Mouse (Mus musculus) MEL (cell line): ENCODE measurements around the gene Cetn3. TPM values are rescaled to one million over a fixed set of nuclear protein-coding genes. Genes with fewer than 3 reads are reported as not detected.

ENCODE experiments used
- DNase-seq: peaks from one replicate; pipeline ENCODE4 v3.0.0; 2011; ENCODE audit warnings: low read depth, low spot score
- H3K27ac ChIP-seq: 2 replicates; pipeline ENCODE4 v1.5.1; 2012; ENCODE audit warnings: low read depth, mild to moderate bottlenecking, control low read depth, low read length, moderate library complexity; ENCODE audit not compliant: control insufficient read depth
- H3K27me3 ChIP-seq, 2 experiments: fragments of 150-350 bp in 1 of 2; sonication (generic) in 1 of 2; 2 replicates each; pipeline ENCODE4 v1.6.1; 2012; ENCODE audit warnings: low read length in 2 of 2, mild to moderate bottlenecking in 2 of 2, improper control_type of control experiment in 1 of 2, moderate library complexity in 1 of 2; ENCODE audit not compliant: insufficient read depth in 2 of 2, control insufficient read depth in 1 of 2
- H3K36me3 ChIP-seq, 2 experiments: 2 replicates each; pipeline ENCODE4 v1.6.1; 2012 to 2014; ENCODE audit warnings: low read length in 2 of 2, improper control_type of control experiment in 1 of 2, inconsistent platforms in 1 of 2, mild to moderate bottlenecking in 1 of 2; ENCODE audit not compliant: insufficient read depth in 2 of 2, control insufficient read depth in 1 of 2
- H3K4me1 ChIP-seq, 2 experiments: fragments of 150-350 bp in 1 of 2; sonication (generic) in 1 of 2; 2 replicates each; pipeline ENCODE4 v1.6.1; 2012; ENCODE audit warnings: low read length in 2 of 2, improper control_type of control experiment in 1 of 2, mild to moderate bottlenecking in 1 of 2; ENCODE audit not compliant: insufficient read depth in 2 of 2, control insufficient read depth in 1 of 2
- H3K4me3 ChIP-seq, 2 experiments: fragments of 150-350 bp in 1 of 2; sonication (generic) in 1 of 2; 2 replicates each; pipeline ENCODE4 v1.5.1; 2012; ENCODE audit warnings: low read depth in 2 of 2, low read length in 2 of 2, mild to moderate bottlenecking in 2 of 2, moderate library complexity in 2 of 2, control low read depth in 1 of 2, improper control_type of control experiment in 1 of 2; ENCODE audit not compliant: control insufficient read depth in 1 of 2, insufficient read depth in 1 of 2
- H3K79me2 ChIP-seq: 2 replicates; pipeline ENCODE4 v1.6.1; 2012; ENCODE audit warnings: mild to moderate bottlenecking, low read length, moderate library complexity; ENCODE audit not compliant: control insufficient read depth, poor library complexity, insufficient read depth
- H3K9ac ChIP-seq: 2 replicates; pipeline ENCODE4 v1.6.1; 2012; ENCODE audit warnings: low read depth, mild to moderate bottlenecking, control low read depth, low read length, moderate library complexity; ENCODE audit not compliant: control insufficient read depth, poor library complexity, severe bottlenecking
- H3K9me3 ChIP-seq: fragments of 150-350 bp; sonication (generic); replicated peaks from 2 replicates; pipeline ENCODE4 v1.6.1; 2012; ENCODE audit warnings: mild to moderate bottlenecking, low read length, improper control_type of control experiment, moderate library complexity; ENCODE audit not compliant: insufficient read depth
- BHLHE40 ChIP-seq: IDR thresholded peaks from 2 replicates; pipeline ENCODE4 v1.6.1; 2012; ENCODE audit warnings: low read depth, mild to moderate bottlenecking, inconsistent platforms, low read length, improper control_type of control experiment, borderline replicate concordance
- CTCF ChIP-seq, 3 experiments: IDR thresholded peaks in 2 of 3; conservative IDR thresholded peaks in 1 of 3; 2 replicates each; pipeline ENCODE4 v1.5.1; 2011 to 2012; ENCODE audit warnings: low read length in 3 of 3, low read depth in 2 of 3, mild to moderate bottlenecking in 2 of 3, improper control_type of control experiment in 1 of 3, inconsistent platforms in 1 of 3, mixed read lengths in 1 of 3, moderate library complexity in 1 of 3; ENCODE audit not compliant: control insufficient read depth in 1 of 3, insufficient read depth in 1 of 3, poor library complexity in 1 of 3, severe bottlenecking in 1 of 3
- E2F4 ChIP-seq: IDR thresholded peaks from 2 replicates; pipeline ENCODE4 v1.6.1; 2011; ENCODE audit warnings: low read depth, low read length, improper control_type of control experiment, borderline replicate concordance
- ELF1 ChIP-seq: IDR thresholded peaks from 2 replicates; pipeline ENCODE4 v1.6.1; 2014; ENCODE audit warnings: low read depth, mild to moderate bottlenecking, inconsistent platforms, low read length, improper control_type of control experiment, moderate library complexity
- EP300 ChIP-seq, 2 experiments: IDR thresholded peaks; 2 replicates each; pipeline ENCODE4 v1.6.1; 2011; ENCODE audit warnings: improper control_type of control experiment in 2 of 2, low read length in 2 of 2, low read depth in 1 of 2, mild to moderate bottlenecking in 1 of 2
- ETS1 ChIP-seq: IDR thresholded peaks from 2 replicates; pipeline ENCODE4 v1.6.1; 2012; ENCODE audit warnings: low read depth, mild to moderate bottlenecking, inconsistent platforms, low read length, improper control_type of control experiment, moderate library complexity
- GABPA ChIP-seq: IDR thresholded peaks from 2 replicates; pipeline ENCODE4 v1.6.1; 2012; ENCODE audit warnings: low read depth, mild to moderate bottlenecking, inconsistent platforms, low read length, improper control_type of control experiment, moderate library complexity
- MAFK ChIP-seq: IDR thresholded peaks from 2 replicates; pipeline ENCODE4 v1.6.1; 2011; ENCODE audit warnings: low read depth, mild to moderate bottlenecking, low read length, improper control_type of control experiment, borderline replicate concordance
- MEF2A ChIP-seq: IDR thresholded peaks from 2 replicates; pipeline ENCODE4 v1.6.1; 2014; ENCODE audit warnings: low read depth, mild to moderate bottlenecking, inconsistent platforms, low read length, improper control_type of control experiment; ENCODE audit not compliant: poor library complexity, insufficient replicate concordance, severe bottlenecking; ENCODE audit errors: extremely low read depth
- MYC ChIP-seq: IDR thresholded peaks from 2 replicates; pipeline ENCODE4 v1.6.1; 2011; ENCODE audit warnings: low read depth, mild to moderate bottlenecking, low read length, improper control_type of control experiment, moderate library complexity
- NELFE ChIP-seq: IDR thresholded peaks from 2 replicates; pipeline ENCODE4 v1.6.1; 2011; ENCODE audit warnings: low read depth, low read length, improper control_type of control experiment
- NRF1 ChIP-seq: IDR thresholded peaks from 2 replicates; pipeline ENCODE4 v1.6.1; 2014; ENCODE audit warnings: low read depth, mild to moderate bottlenecking, inconsistent platforms, low read length, improper control_type of control experiment, moderate library complexity; ENCODE audit not compliant: poor library complexity, insufficient read depth, severe bottlenecking
- POLR2AphosphoS2 ChIP-seq: IDR thresholded peaks from 2 replicates; pipeline ENCODE4 v1.6.1; 2011; ENCODE audit warnings: low read length, improper control_type of control experiment
- POLR2AphosphoS5 ChIP-seq: IDR thresholded peaks from 2 replicates; pipeline ENCODE4 v1.6.1; 2012; ENCODE audit warnings: low read depth, borderline replicate concordance, mild to moderate bottlenecking, inconsistent platforms, low read length, moderate library complexity, mixed read lengths
- RAD21 ChIP-seq: IDR thresholded peaks from 2 replicates; pipeline ENCODE4 v1.6.1; 2011; ENCODE audit warnings: mild to moderate bottlenecking, low read depth, low read length, improper control_type of control experiment
- SMC3 ChIP-seq: IDR thresholded peaks from 2 replicates; pipeline ENCODE4 v1.6.1; 2011; ENCODE audit warnings: low read depth, low read length, improper control_type of control experiment
- TCF12 ChIP-seq: IDR thresholded peaks from 2 replicates; pipeline ENCODE4 v1.6.1; 2014; ENCODE audit warnings: low read depth, mild to moderate bottlenecking, inconsistent platforms, low read length, improper control_type of control experiment, moderate library complexity
- ZC3H11A ChIP-seq: IDR thresholded peaks from 2 replicates; pipeline ENCODE4 v1.6.1; 2012; ENCODE audit warnings: low read depth, mild to moderate bottlenecking, inconsistent platforms, low read length, improper control_type of control experiment
- ZMIZ1 ChIP-seq: IDR thresholded peaks from 2 replicates; pipeline ENCODE4 v1.6.1; 2012; ENCODE audit warnings: low read depth, mild to moderate bottlenecking, inconsistent platforms, low read length, improper control_type of control experiment, moderate library complexity
- ZNF384 ChIP-seq: IDR thresholded peaks from 2 replicates; pipeline ENCODE4 v1.6.1; 2012; ENCODE audit warnings: low read depth, mild to moderate bottlenecking, inconsistent platforms, low read length, improper control_type of control experiment
- polyA plus RNA-seq, 2 experiments: library from polyadenylated mRNA; stranded (reverse) in 1 of 2; unstranded in 1 of 2; fragments of >175 nt in 1 of 2; fragments of >200 nt in 1 of 2; gene quantifications; 2 replicates each; pipeline versions ENCODE4 v1.2.1 to v1.2.4; 2012; ENCODE audit warnings: low replicate concordance in 2 of 2, low read depth in 1 of 2; ENCODE audit not compliant: insufficient read length in 2 of 2, insufficient read depth in 1 of 2, missing spikeins in 1 of 2
- total RNA-seq: library from RNA; depleted of rRNA; stranded (reverse); fragments of 300-350 nt; gene quantifications from 2 replicates; pipeline ENCODE4 v1.2.3, GENCODE M21; 2012

Gene Cetn3
- total and polyA plus RNA-seq, 3 experiments = 70.2 to 101 TPM; not detected in 1

- Histone ChIP-seq H3K4me1 (no peaks in the 10 kb centered on the region), H3K4me3 (no peak overlapping the region), H3K27ac (no peak overlapping the region), H3K36me3 (no peaks in the 10 kb centered on the region), H3K27me3 (peaks cover 0 to 2% of the 10 kb centered on the region in 2 experiments; a peak in 1 of 4 replicates), H3K79me2 (no peaks in the 10 kb centered on the region), H3K9me3 (no peaks in the 10 kb centered on the region), H3K9ac (no peak overlapping the region)
- DNase-seq = no peak
- no peak for TF ChIP-seq ZC3H11A
- no peak for TF ChIP-seq POLR2AphosphoS2
- no peak for TF ChIP-seq ZNF384
- no peak for TF ChIP-seq POLR2AphosphoS5
- no peak for TF ChIP-seq BHLHE40
- no peak for TF ChIP-seq MYC
- no peak for TF ChIP-seq MEF2A
- no peak for TF ChIP-seq RAD21
- TF ChIP-seq NRF1 = no peak
- TF ChIP-seq NELFE = no peak
- TF ChIP-seq TCF12 = no peak
- TF ChIP-seq, all 39 proteins: peak for 0
These were observed 41.9 kb downstream of the Cetn3 start for GRCm38 (mm10) chr13:81824576-81825330.

DNA sequence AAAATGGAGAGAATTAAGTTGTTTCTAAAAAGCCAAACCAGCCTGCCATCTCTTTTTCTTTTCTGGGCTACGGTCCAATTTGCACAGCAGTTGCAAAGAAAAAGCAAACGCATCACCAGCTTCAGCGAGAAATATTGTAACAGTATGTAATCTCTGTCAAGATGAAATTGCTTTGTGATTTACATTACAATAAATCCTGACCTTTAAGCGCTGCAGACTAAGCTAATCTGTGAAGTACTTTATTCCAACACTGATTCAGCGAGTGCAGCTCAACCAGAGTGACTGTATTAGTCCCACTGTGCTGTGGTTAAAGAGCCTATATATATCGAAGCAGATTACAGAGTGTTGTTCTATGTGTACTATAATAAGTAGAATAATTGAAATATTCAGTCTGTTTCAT is 45.6 kb downstream of the Cetn3 start:
- H3K36me3 ChIP-seq = no peaks in the 10 kb centered on the region
- H3K27me3 ChIP-seq = peaks cover 0 to 2% of the 10 kb centered on the region in 2 experiments; a peak in 1 of 4 replicates
- H3K4me1 ChIP-seq = no peaks in the 10 kb centered on the region
- DNase-seq = no peak
- H3K79me2 ChIP-seq = no peaks in the 10 kb centered on the region
- H3K9me3 ChIP-seq = no peaks in the 10 kb centered on the region
- H3K9ac ChIP-seq = no peak overlapping the region
- no peak for TF ChIP-seq GABPA
- TF ChIP-seq EP300 (IDR thresholded peaks at IDR 0.05; ENCODE audit: low read depth in 1 of 2, low read length in 2 of 2) = no peak
- no peak for TF ChIP-seq MYC
- no peak for TF ChIP-seq E2F4
- TF ChIP-seq CTCF (IDR thresholded peaks at IDR 0.05 in 2 of 3, conservative IDR thresholded peaks at IDR 0.05 in 1 of 3; ENCODE audit: control insufficient read depth in 1 of 3, insufficient read depth in 1 of 3, low read depth in 2 of 3, low read length in 3 of 3, poor library complexity in 1 of 3, severe bottlenecking in 1 of 3) = no peak
- TF ChIP-seq POLR2AphosphoS5 = no peak
- no peak for TF ChIP-seq SMC3
- TF ChIP-seq MAFK = no peak
- no peak for TF ChIP-seq ZMIZ1
- TF ChIP-seq ETS1 = no peak
- no peak for TF ChIP-seq BHLHE40
- TF ChIP-seq MEF2A = no peak
- no peak for TF ChIP-seq TCF12
- no peak for TF ChIP-seq ELF1
- H3K4me3 ChIP-seq = no peak overlapping the region
- H3K27ac ChIP-seq = no peak overlapping the region
